Mouse (Mus musculus) stomach, postnatal 0 days (tissue): ENCODE measurements at regions not wholly inside any gene's neighbourhood (a gene's known extent, or its start where the extent isn't known, plus 50 kb on each side); places are given as distances from the start of the nearest gene placed in this dataset.

Experiments used
- CTCF ChIP-seq: IDR thresholded peaks from 2 replicates; pipeline ENCODE4 v1.5.1; 2016; ENCODE audit warnings: antibody characterized with exemption, low read depth, mild to moderate bottlenecking, moderate library complexity
- EP300 ChIP-seq: optimal IDR thresholded peaks from 2 replicates; pipeline ENCODE3; 2016; ENCODE audit warnings: antibody characterized with exemption

DNA sequence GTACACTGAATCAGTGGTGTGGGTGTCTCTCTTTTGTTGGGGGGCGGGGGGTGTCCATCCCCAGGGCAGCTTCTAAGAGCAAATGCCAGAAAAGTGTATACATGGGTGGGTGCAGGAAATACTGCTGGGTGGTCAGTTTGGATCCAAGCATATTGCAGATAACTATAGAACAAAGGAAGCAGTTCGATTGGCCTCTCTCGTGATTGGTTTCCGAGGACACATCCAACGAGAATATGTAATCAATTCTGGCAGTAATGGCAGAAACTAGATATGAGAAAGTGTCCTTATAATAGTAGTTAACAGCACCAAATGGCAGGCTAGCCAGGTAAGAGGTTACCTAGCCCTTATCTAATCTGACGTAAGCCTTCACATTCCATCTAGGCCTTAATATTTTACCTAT, 165.2 kb upstream of the Gdi2 start:
- TF ChIP-seq CTCF: no peak
- no peak for TF ChIP-seq EP300
